Mouse (Mus musculus) kidney, postnatal 14 days (tissue): ENCODE data around the gene Spock1.
"Not testable (repeated sequence)": the region's sequence is repeated elsewhere in the genome, so short reads cannot be mapped to it uniquely, and the experiment has no call there.

Experiments
- DNase-seq: peaks from one replicate; pipeline ENCODE4 v3.0.0; 2022; ENCODE audit warnings: mixed read lengths

Spock1 gene

DNA sequence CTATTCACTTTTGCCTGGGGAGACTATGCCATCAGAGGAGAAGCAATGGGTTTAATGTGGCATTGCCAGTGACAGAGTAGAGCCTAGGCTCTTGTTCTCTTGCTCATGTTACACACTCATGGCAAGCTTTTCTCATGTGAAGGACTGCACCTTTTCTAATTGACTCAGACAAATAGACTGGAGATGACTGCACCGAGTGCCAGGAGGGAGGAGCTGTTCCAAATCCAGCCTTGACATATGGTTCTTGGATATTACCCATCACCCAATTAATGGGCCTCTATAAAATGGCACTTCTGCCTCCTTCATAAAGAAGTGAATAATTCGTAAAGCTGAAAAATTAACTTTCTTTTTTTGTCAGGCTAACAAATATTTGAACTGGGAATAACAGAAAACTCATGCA, 259.3 kb downstream of the Spock1 start:
- no peak for DNase-seq

DNA sequence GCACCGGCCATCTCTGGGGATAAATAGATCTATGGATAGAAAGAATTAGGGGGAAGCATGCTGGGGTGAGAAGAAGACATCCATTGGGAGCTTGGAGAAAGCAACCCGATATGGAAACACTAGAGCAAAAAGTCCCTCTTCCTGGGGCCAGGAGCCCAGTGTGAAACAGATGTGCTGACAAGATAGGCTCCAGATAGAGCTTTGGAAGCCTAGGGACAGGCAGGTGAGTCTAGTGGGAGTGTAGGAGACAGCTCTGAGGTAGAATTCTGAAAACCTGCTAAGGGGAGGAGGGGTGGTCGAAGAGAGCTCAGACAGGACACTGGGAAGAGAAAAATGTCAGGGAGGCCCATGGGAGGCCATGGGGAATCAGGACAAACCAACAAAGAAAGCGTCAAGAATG, 260.7 kb downstream of the Spock1 start:
- no peak for DNase-seq

DNA sequence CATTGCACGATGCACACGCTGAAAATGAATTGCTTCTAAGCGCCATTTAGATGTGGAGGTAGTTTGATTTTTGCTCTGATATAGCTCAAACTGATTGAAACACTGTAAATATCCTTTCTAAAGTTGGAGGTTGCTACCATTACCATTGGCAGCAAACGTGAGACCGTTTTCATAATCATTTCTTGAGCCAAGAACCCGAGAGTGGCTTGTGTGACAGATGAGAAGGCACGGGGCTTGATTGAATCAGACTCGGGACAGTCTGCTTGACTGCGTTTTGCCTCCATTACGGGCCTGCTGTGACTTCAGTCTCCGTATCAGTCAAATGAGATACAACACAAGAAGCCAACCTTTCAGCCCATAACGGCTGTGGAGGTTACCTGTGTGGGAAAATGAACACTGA, 265.1 kb downstream of the Spock1 start:
- no peak for DNase-seq

DNA sequence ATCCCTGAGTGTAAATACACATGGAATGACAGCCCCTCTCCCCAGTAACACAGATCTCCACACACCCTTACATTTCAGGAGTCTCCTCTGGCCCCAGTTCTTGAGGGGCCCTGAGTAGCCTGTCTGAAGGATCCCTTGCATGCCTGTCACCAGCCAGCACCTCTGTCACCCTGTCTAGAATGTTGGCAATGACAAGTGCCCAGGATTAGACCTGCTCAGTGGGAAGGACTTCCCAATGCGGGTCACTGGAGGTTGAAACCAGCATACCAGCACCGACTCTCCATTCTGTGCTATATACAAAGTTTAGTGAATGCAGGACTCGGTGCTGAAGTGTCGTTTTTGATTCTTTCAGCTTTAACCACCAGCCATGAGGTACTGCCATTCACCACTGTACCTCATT, 266.5 kb downstream of the Spock1 start:
- DNase-seq = no peak

DNA sequence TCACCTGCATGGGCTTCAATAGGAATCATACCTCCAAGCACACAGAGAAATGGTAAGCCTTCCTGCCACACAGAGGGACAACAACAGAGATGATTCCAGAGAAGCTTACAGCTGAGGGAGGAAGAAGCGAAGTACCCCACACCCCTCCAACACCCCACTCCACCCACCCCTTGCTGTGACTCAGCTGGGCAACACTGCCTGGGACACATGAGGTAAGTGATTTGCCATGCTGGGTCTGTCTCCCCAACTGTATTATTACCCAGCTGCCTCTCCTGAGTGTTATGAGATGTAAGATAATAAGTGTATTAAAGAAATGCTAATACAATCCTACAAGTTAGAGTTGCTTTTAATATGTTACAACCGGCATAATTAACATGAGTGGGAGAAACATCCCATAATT, 267.2 kb downstream of the Spock1 start:
- no peak for DNase-seq

DNA sequence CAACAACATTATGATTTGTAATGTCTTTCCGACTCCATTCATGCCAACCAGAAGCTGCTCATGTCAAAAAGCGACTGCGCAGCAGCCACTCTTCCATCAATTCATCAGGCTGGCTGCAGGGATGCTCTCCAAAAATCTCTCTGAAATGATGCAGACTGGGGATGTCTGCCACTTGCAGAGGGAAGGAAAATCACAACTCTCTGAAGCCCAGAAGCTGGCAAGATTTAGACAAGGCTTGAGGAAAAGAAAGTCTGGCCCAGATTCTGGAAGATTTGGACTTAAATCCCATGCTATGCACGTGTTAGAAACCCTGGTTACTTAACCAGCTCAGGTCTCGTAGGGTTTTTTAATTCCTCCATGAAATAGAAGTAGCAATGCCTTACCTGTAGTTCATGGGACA, 269.3 kb downstream of the Spock1 start:
- no peak for DNase-seq

DNA sequence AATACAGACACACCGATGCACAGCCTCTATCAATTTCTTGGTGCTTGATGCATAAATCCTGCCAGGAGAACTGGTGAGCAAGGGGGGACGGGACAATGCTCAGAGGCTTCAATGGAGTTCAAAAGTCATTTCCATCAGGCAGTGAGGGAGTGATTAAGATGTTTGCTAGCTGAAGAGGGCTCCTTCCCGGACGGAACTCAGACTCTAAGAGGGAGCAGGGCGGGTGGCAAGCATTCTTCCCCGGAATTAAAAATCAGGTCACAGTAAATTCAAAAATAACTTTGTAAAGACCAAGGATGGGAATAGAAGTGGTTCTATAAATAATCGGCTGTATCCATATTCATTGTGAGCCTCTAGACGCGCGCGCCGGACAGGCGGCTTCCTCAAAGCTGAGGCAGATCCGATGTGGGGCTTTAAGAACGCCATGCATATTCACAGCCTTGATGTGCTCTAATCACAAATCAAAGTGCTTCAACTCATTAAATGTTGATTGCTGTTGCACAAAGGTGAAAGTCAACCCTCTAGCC, 270.5 kb downstream of the Spock1 start:
- no peak for DNase-seq

DNA sequence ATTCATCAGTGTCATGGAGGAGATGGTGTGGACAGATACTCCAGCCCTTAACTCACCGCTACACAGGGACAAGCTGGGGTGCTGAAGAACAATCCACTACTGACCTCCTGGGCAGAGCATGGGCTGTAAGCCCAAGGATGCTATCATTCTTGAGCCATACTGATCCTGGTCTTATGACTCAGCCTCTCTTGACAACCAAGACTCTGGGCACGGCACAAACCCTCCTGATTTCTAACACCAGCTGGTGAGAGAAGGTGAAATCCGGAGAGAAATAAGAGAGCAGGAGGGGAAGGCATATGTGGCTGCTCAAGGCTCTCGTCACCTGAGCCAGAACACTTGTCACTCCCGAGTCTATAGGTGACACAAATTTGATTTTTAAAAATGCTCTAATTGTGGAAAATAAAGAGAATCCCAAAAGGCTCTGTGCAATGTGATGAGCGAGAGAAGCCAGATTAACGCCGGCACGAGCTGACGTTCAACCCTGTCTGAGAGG, 271.0 kb downstream of the Spock1 start:
- DNase-seq = no peak

DNA sequence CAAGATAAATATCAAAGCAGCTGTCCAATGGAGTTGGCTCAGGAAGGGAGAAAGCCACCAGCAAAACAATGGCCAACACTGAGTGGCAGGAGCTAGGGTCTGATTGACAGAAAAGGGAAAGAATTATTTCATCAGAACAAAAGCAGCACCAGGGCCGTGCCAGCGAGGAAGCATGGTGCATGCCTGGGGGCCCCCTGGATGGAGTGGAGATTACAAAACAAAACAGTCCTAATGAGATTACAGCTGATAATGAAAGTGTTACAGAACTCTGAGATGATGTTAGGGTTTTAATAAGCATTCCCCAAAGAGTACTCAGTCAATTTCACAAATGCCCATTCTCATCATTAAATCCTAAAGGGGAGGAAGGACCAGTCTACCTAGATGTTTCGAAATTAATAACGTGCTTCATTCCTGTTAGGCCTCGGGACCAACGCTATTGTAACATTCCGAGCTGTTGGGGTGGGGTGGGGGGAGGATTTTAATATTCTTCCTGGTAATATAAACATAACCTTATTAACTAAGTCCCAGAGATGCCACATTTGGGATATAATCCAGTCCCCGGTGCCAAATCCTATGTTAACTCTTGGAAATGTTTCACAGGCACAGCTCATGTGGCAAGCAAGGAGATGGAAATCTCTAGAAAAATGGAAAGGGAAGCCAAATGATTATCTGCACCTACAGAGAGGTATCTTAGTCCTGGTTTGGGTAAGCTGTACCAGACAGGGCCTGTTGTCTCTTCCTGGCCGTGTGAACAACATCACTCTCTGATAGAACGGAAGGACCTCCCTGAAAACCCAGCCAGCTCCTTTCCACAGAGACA, 271.7 kb downstream of the Spock1 start:
- no peak for DNase-seq

DNA sequence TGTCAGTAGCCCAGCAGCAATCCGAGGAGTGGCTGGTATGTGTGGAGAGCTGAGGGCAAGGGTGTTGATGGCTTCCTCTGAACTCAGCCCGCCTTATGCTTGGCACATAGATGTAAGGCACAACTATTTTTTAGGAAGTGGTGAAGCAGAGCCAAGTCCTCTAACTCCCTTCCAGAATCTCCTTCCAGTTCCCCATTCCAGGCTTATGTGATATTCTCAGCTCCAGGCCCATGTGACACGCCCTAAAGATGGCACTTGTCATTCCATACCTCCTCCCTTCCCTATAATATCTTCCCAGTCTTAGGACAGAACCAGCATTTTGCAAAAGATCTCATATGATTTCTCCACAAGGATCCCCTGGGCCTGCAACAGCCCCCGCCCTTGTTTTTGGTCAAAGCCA, 277.6 kb downstream of the Spock1 start:
- no peak for DNase-seq

DNA sequence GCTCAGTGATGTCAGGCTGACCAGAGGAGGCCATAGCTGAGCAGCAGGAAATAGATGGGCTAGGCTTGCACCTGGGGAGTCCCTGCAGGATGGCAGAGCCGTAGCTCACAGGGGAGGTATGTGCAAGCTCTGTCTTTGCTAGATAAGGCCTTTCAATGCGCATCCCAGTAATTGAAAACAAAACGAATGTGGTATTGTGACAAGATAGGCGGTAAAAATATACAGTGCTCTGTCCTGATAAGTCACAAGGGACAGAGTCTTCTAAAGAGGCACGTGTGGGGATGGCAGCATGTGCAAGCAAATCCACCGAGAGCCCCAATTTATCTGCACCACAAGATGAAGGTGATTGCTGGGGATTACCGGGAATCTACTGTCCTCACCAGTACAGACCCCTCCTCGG, 279.9 kb downstream of the Spock1 start:
- no peak for DNase-seq

DNA sequence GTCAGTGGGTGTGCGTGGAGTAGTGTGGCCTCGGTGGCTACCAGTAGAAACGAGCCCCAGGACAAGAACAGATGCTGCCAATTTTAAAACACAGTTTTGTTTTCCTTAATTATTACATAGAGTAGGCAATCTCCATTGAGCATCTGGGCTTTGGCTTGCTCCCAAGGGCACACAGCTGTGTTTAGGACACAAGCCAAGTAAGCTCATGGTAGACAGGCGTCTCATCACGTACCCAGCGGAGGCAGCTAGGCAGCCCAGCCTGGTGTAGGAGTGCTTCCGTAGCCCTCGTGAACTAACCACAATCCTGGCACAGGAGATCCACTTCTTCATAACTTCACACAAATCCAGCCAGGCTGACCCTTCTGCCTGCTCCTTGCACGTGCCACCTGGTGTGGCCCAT, 281.7 kb downstream of the Spock1 start:
- no peak for DNase-seq

DNA sequence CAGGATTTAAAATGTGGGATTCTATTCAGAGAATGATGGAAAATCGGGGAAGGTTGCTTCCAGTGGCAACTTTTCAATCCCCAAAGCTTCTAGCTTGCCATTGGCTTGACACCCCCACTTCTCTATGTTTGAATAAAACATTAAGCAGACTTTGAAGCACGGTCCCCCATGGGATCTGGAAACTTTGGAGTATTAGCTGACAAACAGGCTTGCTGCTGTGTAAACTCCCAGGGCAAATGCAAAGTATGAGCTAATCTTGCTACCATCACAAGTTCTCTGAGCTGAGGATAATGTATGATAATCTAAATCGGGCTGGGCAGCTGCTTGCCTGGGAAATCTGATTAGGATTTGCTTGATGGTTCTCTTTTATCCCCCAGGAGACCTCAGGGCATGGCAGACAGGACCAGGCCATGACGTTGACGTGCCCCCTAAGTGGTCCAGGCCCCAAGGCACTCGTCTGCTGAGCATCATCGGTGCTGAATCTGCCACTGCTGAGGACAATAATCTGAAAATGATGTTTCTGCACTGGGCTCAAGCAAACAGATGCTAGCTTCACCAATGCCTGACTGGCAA, 284.1 kb downstream of the Spock1 start:
- no peak for DNase-seq

DNA sequence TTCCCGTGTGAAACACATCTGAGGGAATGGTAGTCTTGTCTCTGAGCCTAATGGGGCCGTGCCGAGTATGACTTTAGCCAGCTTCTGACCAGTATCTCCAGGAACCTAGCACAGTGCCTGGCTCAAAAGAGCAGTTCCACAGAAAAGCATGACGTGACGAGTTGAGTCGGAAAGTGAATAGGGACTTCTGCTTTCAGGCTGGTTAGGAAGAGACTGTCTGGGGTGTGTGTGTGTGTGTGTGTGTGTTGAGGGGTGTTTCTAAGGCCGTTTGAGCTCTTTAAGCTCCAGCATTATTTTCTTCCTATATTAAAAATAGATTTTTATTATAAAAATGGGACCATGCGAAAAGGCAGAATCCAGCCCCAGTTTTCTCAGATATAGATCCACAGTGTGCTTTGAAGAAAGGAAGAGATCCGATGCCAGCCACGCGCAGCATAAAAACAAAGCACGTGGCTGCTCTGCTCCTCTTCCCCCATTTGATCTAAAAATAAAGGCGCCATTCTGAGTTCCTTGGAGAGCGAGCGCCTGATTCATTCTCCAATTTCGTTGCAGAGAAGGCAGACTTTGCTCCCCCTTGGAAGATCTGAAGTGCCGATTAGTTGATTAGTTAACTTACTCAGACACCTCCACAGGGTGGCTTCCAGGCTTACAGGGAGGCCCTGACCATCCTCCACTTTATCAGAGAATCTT, 288.9 kb downstream of the Spock1 start:
- DNase-seq = no peak

DNA sequence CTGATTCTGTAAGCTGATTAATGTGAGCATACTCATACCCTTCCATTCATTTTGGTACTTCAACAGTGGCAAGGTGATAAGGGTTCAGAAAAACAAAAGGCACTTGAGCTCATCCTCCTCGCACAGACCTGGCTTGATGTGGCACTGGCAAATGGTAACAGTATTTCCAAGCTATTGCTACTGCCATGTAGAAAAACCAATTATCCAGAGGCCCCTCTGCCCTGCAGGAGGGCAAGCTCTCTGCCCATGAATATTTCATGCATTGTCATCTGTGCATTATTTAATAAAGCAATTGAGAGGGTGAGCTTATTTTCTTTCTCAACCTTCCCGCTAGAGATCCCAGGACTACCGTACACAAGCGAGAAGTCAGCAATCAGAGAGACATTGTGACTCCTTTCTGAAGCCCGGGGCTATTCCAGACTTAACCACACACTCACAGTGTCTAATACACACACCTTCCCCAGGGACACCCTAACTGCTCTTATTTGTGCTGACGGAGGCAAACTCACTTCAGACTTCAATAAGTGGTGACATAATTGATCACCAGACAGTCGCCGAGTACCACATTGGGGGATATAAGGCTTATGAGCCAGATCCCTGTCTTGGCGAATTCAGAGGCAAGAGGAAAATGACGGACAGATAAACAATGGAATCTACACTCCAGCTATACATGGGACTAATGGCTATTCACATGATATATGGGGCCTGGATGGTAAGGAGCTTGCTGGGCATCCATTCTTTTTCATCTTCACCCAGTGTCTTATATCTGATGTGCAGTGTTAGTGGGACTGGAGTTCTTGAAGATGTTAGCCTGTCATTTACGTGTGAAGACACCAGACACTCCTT, 296.6 kb downstream of the Spock1 start:
- no peak for DNase-seq

DNA sequence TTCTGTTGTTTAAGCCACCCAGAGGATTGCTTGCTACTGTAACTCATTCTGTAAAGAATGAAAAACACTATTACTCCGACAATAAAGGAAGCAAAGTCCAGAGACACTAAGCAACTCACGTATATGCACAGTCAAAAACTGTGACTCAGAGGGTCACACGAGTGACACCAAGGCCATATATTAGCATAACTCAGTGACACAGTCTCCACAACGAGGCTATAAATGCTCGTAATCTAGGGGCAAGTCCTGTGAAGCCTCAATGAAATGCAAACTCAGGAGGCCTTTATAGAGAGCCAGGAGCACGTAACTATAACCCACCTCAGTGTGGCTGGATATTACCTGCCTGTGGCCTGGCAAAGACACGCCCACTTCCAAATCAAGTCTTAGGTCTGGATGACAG, 298.2 kb downstream of the Spock1 start:
- no peak for DNase-seq

DNA sequence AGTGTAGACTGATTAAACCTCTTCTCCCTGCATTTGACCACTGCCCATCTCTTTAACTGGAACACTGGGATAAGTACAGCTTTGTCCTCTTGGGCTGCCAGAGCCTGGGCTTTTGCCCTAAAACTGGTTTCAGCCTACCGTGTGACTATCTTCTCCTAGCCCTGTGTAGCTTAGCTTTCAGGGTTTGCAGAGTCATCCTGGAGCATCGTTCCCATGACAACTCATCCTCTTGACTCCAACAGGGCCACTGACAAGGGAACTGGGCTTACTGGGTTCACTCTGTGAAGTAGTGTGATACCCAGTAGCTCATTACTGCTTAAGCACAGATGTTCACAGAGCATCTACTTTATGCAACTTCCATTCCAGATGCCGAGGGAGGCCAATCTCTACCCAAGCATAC, 303.7 kb downstream of the Spock1 start:
- DNase-seq = no peak

DNA sequence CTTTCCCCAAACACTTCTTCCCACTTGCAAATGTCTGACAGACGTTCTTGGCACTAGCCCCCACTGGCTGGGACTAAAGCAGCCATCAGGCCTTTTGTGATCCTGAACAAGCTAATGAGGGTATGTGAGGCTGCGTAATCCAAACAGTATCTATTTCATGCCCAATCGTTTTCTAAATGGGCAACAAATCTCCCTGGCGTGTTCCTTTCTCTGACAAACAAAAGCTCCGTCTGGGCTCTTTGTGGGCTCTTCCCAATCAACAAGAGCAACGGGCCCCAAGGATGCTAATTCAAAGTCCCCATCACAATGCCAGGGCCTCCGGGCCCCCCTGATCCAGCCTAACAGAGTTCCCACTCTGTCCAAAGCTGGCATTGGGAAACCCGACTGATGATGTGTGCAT, 304.9 kb downstream of the Spock1 start:
- no peak for DNase-seq

DNA sequence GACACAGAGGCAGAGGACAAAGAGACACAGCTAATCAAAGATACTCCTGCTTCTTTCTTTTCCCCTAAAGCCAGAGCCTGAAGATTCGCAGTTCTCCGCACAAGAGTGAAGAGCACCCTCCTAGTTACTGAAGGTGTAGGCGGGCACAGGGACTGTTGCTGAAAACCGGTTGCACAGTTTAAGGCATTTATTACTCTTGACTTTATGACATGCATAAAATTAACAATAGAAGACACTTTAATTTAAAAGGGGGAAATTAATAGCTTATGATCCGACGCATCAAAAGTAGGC, 312.4 kb downstream of the Spock1 start:
- DNase-seq = no peak

DNA sequence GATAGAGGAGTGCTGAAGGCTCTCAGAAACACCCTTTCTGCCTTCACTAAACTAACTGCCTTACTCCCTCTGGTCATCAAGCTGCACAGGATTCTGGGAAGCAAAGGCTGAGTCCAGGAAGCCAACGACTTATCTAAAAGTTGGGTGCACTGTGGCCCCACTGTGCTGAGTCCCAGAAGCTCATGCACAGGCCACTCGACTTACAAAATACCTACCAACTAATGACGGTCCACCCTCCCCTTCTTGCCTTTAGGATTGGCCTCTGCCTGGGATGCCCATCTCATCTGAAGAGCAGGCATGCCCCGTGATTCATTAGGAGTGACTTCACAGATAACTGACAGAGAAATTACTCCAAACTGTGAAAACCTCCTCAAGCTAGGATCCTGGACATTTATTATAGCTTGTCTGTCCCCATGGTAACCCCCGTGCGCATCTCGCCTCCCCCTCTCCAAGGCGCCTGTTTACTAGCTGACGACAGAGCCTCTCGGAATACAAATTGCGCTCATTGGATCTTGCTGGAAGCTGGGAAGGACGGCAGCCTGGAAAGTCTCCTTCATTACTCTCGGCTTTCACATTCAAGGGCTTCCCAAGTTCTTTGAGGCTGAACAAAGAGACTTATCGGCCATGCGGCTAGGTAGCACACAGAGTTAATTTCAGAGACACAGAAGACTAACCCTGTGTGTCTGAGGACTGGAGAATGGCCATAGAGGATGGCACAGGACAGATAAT, 312.9 kb downstream of the Spock1 start:
- DNase-seq = peak; percentile 8

DNA sequence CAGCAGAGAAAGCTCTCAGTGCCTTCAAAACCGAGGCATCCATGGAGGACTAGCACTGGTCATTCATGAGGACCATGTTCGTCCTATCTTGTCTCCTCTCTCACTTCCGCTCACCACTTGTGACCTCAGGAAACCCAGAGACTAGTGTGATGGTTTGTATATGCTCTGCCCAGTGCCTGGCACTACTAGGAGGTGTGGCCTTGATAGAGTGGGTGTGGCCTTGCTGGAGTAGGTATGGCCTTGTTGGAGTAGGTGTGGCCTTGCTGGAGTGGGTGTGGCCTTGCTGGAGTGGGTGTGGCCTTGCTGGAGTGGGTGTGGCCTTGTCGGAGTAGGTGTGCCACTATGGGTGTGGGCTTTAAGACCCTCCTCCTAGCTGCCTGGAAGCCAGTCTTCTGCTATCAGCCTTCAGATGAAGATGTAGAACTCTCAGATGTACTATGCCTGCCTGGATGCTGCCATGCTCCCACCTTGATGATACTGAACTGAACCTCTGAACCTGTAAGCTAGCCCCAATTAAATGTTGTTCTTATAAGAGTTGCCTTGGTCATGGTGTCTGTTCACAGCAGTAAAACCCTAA, 318.7 kb downstream of the Spock1 start:
- not testable (repeated sequence) for DNase-seq
